Mouse (Mus musculus) CH12.LX (cell line): ENCODE results near the gene Stfa2l1.
"Not testable (repeated sequence)": the region's sequence is repeated elsewhere in the genome, so short reads cannot be mapped to it uniquely, and the experiment has no call there.

Source experiments
- E2F4 ChIP-seq: IDR thresholded peaks from 2 replicates; pipeline ENCODE4 v1.6.1; 2011; ENCODE audit warnings: low read depth, low read length, improper control_type of control experiment; ENCODE audit not compliant: insufficient replicate concordance
- GABPA ChIP-seq: IDR thresholded peaks from 2 replicates; pipeline ENCODE4 v1.6.1; 2012; ENCODE audit warnings: low read depth, low read length, improper control_type of control experiment, inconsistent platforms; ENCODE audit not compliant: insufficient replicate concordance
- JUND ChIP-seq: conservative IDR thresholded peaks from 2 replicates; pipeline ENCODE4 v1.6.1; 2011; ENCODE audit warnings: low read depth, low read length, improper control_type of control experiment
- KAT2A ChIP-seq: IDR thresholded peaks from 2 replicates; pipeline ENCODE4 v1.6.1; 2012; ENCODE audit warnings: low read length, improper control_type of control experiment, inconsistent platforms; ENCODE audit not compliant: insufficient replicate concordance
- MAFK ChIP-seq: IDR thresholded peaks from 2 replicates; pipeline ENCODE4 v1.6.1; 2011; ENCODE audit warnings: low read length, improper control_type of control experiment; ENCODE audit not compliant: insufficient replicate concordance

GRCm38 (mm10) chr16:36183912-36184311, 27.3 kb downstream of the Stfa2l1 start, which contains the start of gene Gm5483:
- TF ChIP-seq JUND, MAFK, KAT2A, GABPA, E2F4: not testable (repeated sequence)
